19 mouse cellular contexts compared by ENCODE assay signal in the genomic region with DNA sequence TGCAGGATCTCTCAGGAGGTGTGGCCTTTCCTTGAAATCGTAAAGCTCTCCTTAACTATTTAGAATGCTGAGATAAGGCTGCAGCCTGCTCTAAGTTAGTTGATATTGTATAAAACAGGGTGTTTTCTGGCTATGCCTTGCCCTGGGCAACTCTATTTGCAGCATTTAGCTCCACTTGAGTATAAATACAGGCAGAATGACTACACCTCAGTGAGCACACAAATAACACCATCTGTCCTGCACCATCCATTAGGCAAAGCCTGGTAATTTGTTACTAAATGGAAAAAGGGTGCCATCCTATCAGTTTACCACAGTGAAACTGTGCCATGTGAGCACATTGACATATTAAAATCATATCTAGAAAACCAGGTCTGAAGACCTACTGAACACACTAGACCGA.
DNase-seq lines count a peak whose midpoint lies in the region; ATAC-seq and TF ChIP-seq lines count a peak whose summit lies in the region.
"Had no signal": no experiment of that assay in that cellular context is flagged by ENCODE, and none has a peak within 500 bp of the region (broad histone marks: within the 10 kb centered on the region; RNA-seq: fewer than 3 reads in every experiment).

No protein-coding gene starts in this region.

- no peak for DNase-seq in hindbrain, embryonic 10.5 days (ENCODE audit: low spot score)
- peak; percentile 14 for DNase-seq in brain, embryonic 14.5 days (ENCODE audit: low read depth)
- DNase-seq in cerebellum, adult 2 months = peak; percentile 55 to 86
- DNase-seq in cerebellum, postnatal 10 days = peak; percentile 20 to 26
- DNase-seq in adrenal gland, adult 2 months = no peak
- no peak for DNase-seq in stomach, postnatal 0 days (ENCODE audit: low spot score)
- DNase-seq in kidney, adult 11 months = no peak
- DNase-seq: adrenal gland, postnatal 25 days; embryo, embryonic 11 days; gastrocnemius, postnatal 36 days; heart, adult 11 months; heart, postnatal 10 days; kidney, adult 18-20 months had no signal

- H3K4me1 ChIP-seq in hindbrain, embryonic 13.5 days (replicated peaks) = 0 out of 2 replicates have a peak, but pooled peaks cover 4% of the 10 kb centered on the region
- H3K4me1 ChIP-seq in hindbrain, embryonic 10.5 days (replicated peaks) = no peaks in the 10 kb centered on the region
- peaks cover 14% of the 10 kb centered on the region for H3K4me1 ChIP-seq in cerebellum, adult 2 months (ENCODE audit: control insufficient read depth, insufficient read depth, low read length)
- H3K4me1 ChIP-seq in stomach, postnatal 0 days (replicated peaks; ENCODE audit: control insufficient read depth, insufficient read depth) = no peaks in the 10 kb centered on the region
- H3K4me1 ChIP-seq: embryonic facial prominence, embryonic 12.5 days; forebrain, embryonic 15.5 days; hindbrain, embryonic 15.5 days had no signal

- TF ChIP-seq CTCF in brain, embryonic 14.5 days (IDR thresholded peaks at IDR 0.05; ENCODE audit: borderline replicate concordance, extremely low read depth, insufficient read depth, insufficient read length) = no peak
- no peak for TF ChIP-seq CTCF in cerebellum, adult 2 months (IDR thresholded peaks at IDR 0.05; ENCODE audit: borderline replicate concordance, insufficient read depth, low read depth, low read length)
- TF ChIP-seq CTCF in stomach, postnatal 0 days (IDR thresholded peaks at IDR 0.05; ENCODE audit: low read depth) = no peak

- H3K4me2 ChIP-seq in hindbrain, embryonic 13.5 days = no peak overlapping the region
- no peak overlapping the region for H3K4me2 ChIP-seq in stomach, postnatal 0 days (replicated peaks; ENCODE audit: low read depth)
- H3K4me2 ChIP-seq: embryonic facial prominence, embryonic 12.5 days; forebrain, embryonic 15.5 days; hindbrain, embryonic 15.5 days had no signal

- TF ChIP-seq EP300 in stomach, postnatal 0 days (optimal IDR thresholded peaks at IDR 0.05) = no peak

- WGBS in hindbrain, embryonic 13.5 days = 86% methylated on average over 2 of the region's 2 CpGs
- 76% methylated on average over 2 of the region's 2 CpGs for WGBS in hindbrain, embryonic 10.5 days
- 11% methylated on average over 2 of the region's 2 CpGs for WGBS in cerebellum, adult 2 months
- 48% methylated on average over 2 of the region's 2 CpGs for WGBS in stomach, postnatal 0 days

- H3K36me3 ChIP-seq in hindbrain, embryonic 13.5 days = no peaks in the 10 kb centered on the region
- H3K36me3 ChIP-seq in hindbrain, embryonic 10.5 days = no peaks in the 10 kb centered on the region
- no peaks in the 10 kb centered on the region for H3K36me3 ChIP-seq in stomach, postnatal 0 days (ENCODE audit: control insufficient read depth, insufficient read depth, low read length)
- H3K36me3 ChIP-seq: embryonic facial prominence, embryonic 12.5 days; forebrain, embryonic 15.5 days; heart, embryonic 10.5 days; hindbrain, embryonic 15.5 days had no signal

- H3K9ac ChIP-seq in hindbrain, embryonic 13.5 days = no peak overlapping the region
- no peak overlapping the region for H3K9ac ChIP-seq in stomach, postnatal 0 days (ENCODE audit: low read length)
- H3K9ac ChIP-seq: embryonic facial prominence, embryonic 12.5 days; forebrain, embryonic 15.5 days; hindbrain, embryonic 15.5 days had no signal

- no peaks in the 10 kb centered on the region for H3K9me3 ChIP-seq in hindbrain, embryonic 13.5 days
- H3K9me3 ChIP-seq in hindbrain, embryonic 10.5 days = no peaks in the 10 kb centered on the region
- H3K9me3 ChIP-seq in stomach, postnatal 0 days (ENCODE audit: control insufficient read depth, low read length) = no peaks in the 10 kb centered on the region
- H3K9me3 ChIP-seq: embryonic facial prominence, embryonic 12.5 days; forebrain, embryonic 15.5 days; heart, embryonic 10.5 days; hindbrain, embryonic 15.5 days had no signal

- no peak overlapping the region for H3K27ac ChIP-seq in hindbrain, embryonic 13.5 days
- no peak overlapping the region for H3K27ac ChIP-seq in hindbrain, embryonic 10.5 days
- H3K27ac ChIP-seq in cerebellum, adult 2 months (ENCODE audit: insufficient read depth, low read length) = peak overlapping the region; percentile 97
- no peak overlapping the region for H3K27ac ChIP-seq in stomach, postnatal 0 days (replicated peaks)
- H3K27ac ChIP-seq: embryonic facial prominence, embryonic 12.5 days; forebrain, embryonic 15.5 days; heart, embryonic 10.5 days; hindbrain, embryonic 15.5 days had no signal

- TF ChIP-seq POLR2A in brain, embryonic 14.5 days (IDR thresholded peaks at IDR 0.05; ENCODE audit: borderline replicate concordance, extremely low read depth, insufficient read depth, insufficient read length, poor library complexity, severe bottlenecking) = no peak
- no peak for TF ChIP-seq POLR2A in cerebellum, adult 2 months (IDR thresholded peaks at IDR 0.05; ENCODE audit: borderline replicate concordance, insufficient read depth, low read length)

- H3K4me3 ChIP-seq in hindbrain, embryonic 13.5 days = no peak overlapping the region
- H3K4me3 ChIP-seq in hindbrain, embryonic 10.5 days = no peak overlapping the region
- H3K4me3 ChIP-seq in cerebellum, adult 2 months (replicated peaks; ENCODE audit: insufficient read depth, low read depth, low read length) = no peak overlapping the region
- no peak overlapping the region for H3K4me3 ChIP-seq in stomach, postnatal 0 days (ENCODE audit: low read depth, low read length)
- H3K4me3 ChIP-seq: embryonic facial prominence, embryonic 12.5 days; forebrain, embryonic 15.5 days; heart, embryonic 10.5 days; hindbrain, embryonic 15.5 days had no signal

- H3K27me3 ChIP-seq in hindbrain, embryonic 13.5 days = no peaks in the 10 kb centered on the region
- no peaks in the 10 kb centered on the region for H3K27me3 ChIP-seq in hindbrain, embryonic 10.5 days (ENCODE audit: insufficient read depth, poor library complexity, severe bottlenecking)
- H3K27me3 ChIP-seq in cerebellum, adult 2 months (ENCODE audit: control insufficient read depth, insufficient read depth, low read length) = no peaks in the 10 kb centered on the region
- H3K27me3 ChIP-seq in stomach, postnatal 0 days (ENCODE audit: control insufficient read depth, insufficient read depth, low read length) = no peaks in the 10 kb centered on the region
- H3K27me3 ChIP-seq: embryonic facial prominence, embryonic 12.5 days; forebrain, embryonic 15.5 days; hindbrain, embryonic 15.5 days had no signal

- ATAC-seq in hindbrain, embryonic 13.5 days (ENCODE audit: low FRiP score) = 0 out of 2 replicates have a peak, but pooled peaks have one; percentile 24
- no peak for ATAC-seq in stomach, postnatal 0 days (ENCODE audit: low FRiP score, low TSS enrichment)
- ATAC-seq: activated CD4-positive, CD25-positive, alpha-beta regulatory T cell, adult 4 months; forebrain, embryonic 15.5 days had no signal

Comparison
In these comparisons a context has a peak if more than half of its experiments do, and no peak if none do; other contexts are left out.
1. DNase-seq: peak in brain, embryonic 14.5 days (single experiment), cerebellum, adult 2 months (2 of 2) and cerebellum, postnatal 10 days (2 of 2); none in hindbrain, embryonic 10.5 days (single experiment), adrenal gland, adult 2 months (single experiment), stomach, postnatal 0 days (single experiment) and kidney, adult 11 months (single experiment).